Mouse (Mus musculus) megakaryocyte, embryonic 14.5 days (primary cell): ENCODE data around the gene Hoxd4. TPM values are rescaled to one million over a fixed set of nuclear protein-coding genes. Genes with fewer than 3 reads are reported as not detected.

Experiments used
- H3K27me3 ChIP-seq: replicated peaks from 2 replicates; pipeline ENCODE3; 2012; ENCODE audit warnings: inconsistent platforms
- H3K36me3 ChIP-seq: replicated peaks from 2 replicates; pipeline ENCODE3; 2012; ENCODE audit warnings: low read length, inconsistent platforms, mixed read lengths
- H3K4me1 ChIP-seq: 2 replicates; pipeline ENCODE4 v1.6.1; 2012; ENCODE audit warnings: inconsistent platforms
- H3K4me3 ChIP-seq: replicated peaks from 2 replicates; pipeline ENCODE3; 2012; ENCODE audit warnings: moderate library complexity, mild to moderate bottlenecking, inconsistent platforms
- H3K9me3 ChIP-seq: 2 replicates; pipeline ENCODE4 v1.6.1; 2012; ENCODE audit warnings: inconsistent platforms
- FLI1 ChIP-seq: IDR thresholded peaks from 2 replicates; pipeline ENCODE4 v1.6.1; 2012; ENCODE audit warnings: low read length, inconsistent platforms, mixed read lengths
- GATA1 ChIP-seq: IDR thresholded peaks from 3 replicates; pipeline ENCODE4 v1.6.1; 2012; ENCODE audit warnings: mixed read lengths, low read length, inconsistent platforms, borderline replicate concordance
- polyA plus RNA-seq: library from polyadenylated mRNA; stranded (reverse); fragments of >175 nt; gene quantifications from 2 replicates; pipeline ENCODE4 v1.2.3, GENCODE M21; 2012; ENCODE audit warnings: low replicate concordance; ENCODE audit not compliant: insufficient read depth

Gene Hoxd4
- polyA plus RNA-seq, 1 experiment: not detected

DNA sequence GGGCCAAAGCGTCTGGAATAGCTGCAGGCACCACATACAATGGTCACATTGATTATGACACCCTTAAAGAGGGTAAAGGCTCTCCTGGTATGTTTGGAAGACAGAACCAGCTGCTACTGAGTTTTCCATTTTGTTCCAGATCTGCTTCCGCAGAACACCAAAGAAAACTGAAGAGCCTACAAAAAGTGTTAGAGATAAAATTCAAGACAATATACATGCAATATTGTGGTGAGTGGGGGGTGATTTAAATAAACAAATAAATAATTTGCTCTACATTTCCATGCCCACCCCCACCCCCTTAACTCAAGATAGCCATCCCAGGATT, 27.7 kb downstream of the Hoxd4 start:
- Histone ChIP-seq H3K27me3 (peaks cover 96% of the 10 kb centered on the region), H3K4me1 (peaks cover 19% of the 10 kb centered on the region), H3K4me3 (no peak overlapping the region), H3K9me3 (peaks cover 13% of the 10 kb centered on the region), H3K36me3 (no peaks in the 10 kb centered on the region)
- TF ChIP-seq FLI1 (no peak), GATA1 (no peak)

DNA sequence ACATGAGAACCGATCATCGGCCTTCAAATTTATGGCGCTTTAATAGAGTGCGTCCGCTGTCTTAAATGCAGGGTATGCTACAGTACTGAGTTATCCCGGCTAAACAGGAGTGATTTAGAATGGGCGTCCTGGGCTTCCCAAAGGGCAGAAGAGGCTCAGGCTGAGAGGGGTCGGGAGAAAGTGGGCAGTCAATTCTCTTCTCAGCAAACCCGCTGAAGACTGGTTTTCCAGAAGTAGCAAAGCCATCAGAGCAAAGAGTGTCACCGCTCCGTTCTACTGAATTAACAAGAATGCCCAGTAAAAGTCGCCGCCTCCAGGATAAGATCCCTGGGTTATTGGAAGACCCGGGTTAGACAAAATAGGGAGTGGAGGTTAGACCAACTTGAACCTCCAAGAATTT, 28.1 kb downstream of the Hoxd4 start:
- Histone ChIP-seq H3K9me3 (peaks cover 13% of the 10 kb centered on the region), H3K27me3 (peaks cover 95% of the 10 kb centered on the region), H3K4me1 (peaks cover 19% of the 10 kb centered on the region), H3K36me3 (no peaks in the 10 kb centered on the region), H3K4me3 (no peak overlapping the region)
- TF ChIP-seq FLI1: no peak
- no peak for TF ChIP-seq GATA1

DNA sequence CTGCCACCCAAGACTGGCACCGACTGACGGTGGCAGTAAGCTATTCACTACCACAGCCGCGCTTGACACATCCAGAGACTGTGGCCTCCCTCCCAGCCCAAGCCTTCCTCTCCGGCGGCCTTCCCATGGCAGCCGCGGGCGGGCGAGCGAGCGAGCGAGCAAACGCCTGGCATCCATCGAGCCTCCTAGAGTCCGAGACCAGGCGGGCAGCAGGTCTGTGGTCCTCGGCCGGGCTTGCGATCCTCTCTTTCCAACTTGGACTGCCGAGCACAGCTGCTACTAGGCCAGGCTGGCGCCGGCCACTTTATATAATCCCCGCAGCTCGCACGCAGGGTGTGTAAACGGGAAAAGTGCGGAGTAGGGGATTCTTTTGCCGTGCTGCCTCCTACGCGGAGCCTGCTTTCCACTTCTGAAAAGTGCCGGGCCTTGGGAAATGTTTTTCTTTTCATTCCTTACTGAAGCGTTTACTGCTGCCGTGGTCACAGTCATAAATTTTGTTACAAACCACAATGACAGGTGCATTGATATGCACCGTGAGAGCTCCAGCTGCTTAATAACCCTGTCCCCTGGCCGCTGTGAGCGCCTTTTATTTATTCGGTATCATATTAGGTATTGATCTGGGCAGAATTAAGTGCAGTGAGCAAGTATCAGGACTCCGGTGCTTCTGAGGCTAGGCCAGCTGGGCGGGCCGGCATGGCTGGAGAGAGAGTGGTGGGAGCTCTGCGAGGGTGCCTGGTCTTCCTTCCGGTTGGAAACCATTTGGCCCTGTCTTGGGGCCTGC, 28.8 kb downstream of the Hoxd4 start:
- TF ChIP-seq FLI1 (no peak), GATA1 (no peak)
- Histone ChIP-seq H3K27me3 (peaks cover 95% of the 10 kb centered on the region), H3K4me1 (peaks cover 17% of the 10 kb centered on the region), H3K9me3 (peaks cover 13% of the 10 kb centered on the region), H3K4me3 (peak overlapping the region; percentile 14), H3K36me3 (no peaks in the 10 kb centered on the region)

DNA sequence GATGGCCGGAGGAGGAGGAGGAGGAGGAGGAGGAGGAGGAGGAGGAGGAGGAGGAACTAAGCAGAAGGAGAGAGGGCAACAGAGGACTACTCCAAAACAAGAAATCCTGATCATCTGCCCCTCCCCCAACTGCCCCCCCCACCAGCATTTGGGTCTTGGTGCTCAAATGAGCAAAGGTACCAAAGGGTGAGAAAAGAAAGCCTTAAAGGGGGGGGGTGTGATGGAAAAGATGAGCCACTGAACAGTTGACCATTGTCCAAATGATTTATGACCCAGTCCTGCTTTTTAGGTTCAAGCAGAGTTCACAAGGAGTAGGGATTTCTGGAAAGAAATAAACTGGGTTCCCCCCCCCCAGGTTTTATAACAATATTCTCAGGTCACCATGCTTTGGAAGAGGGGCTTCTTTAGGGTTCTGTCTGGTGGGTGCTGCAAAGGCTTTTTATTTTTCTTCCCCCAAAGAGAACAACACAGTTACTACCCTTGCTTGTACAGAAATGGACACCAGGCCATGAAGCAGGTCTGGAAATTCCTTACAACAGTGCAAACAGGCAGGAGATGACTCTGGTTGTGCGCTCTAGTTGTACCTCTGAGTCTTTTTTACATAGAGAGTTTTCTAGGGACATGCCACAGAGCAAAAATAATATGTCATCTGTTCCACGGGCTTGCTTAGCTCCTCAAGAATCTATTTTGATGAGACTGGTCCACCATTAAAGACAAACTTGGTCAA, 29.7 kb downstream of the Hoxd4 start:
- peaks cover 11% of the 10 kb centered on the region for H3K4me1 ChIP-seq
- H3K36me3 ChIP-seq: no peaks in the 10 kb centered on the region
- peaks cover 95% of the 10 kb centered on the region for H3K27me3 ChIP-seq
- H3K4me3 ChIP-seq: no peak overlapping the region
- peaks cover 13% of the 10 kb centered on the region for H3K9me3 ChIP-seq
- TF ChIP-seq FLI1 (no peak), GATA1 (no peak)

DNA sequence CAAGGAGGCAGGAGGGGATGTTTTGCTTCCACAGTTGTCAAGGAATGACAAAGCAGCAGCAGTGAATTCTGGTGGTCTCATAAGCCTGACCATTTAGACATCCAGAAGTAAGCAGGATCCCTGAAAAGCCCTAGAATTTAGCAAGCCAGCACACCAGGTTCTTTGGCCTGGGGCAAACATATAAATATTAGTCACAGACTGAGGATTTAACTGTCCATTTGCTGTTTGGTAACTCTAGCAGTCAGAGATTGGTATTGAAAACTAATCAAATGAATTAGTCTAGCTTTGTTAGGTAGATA, 30.2 kb downstream of the Hoxd4 start:
- Histone ChIP-seq H3K36me3 (no peaks in the 10 kb centered on the region), H3K9me3 (peaks cover 13% of the 10 kb centered on the region; the same call in 1 of the 2 replicates), H3K4me1 (peaks cover 15% of the 10 kb centered on the region), H3K27me3 (peaks cover 95% of the 10 kb centered on the region), H3K4me3 (no peak overlapping the region)
- TF ChIP-seq GATA1: no peak
- TF ChIP-seq FLI1: no peak

DNA sequence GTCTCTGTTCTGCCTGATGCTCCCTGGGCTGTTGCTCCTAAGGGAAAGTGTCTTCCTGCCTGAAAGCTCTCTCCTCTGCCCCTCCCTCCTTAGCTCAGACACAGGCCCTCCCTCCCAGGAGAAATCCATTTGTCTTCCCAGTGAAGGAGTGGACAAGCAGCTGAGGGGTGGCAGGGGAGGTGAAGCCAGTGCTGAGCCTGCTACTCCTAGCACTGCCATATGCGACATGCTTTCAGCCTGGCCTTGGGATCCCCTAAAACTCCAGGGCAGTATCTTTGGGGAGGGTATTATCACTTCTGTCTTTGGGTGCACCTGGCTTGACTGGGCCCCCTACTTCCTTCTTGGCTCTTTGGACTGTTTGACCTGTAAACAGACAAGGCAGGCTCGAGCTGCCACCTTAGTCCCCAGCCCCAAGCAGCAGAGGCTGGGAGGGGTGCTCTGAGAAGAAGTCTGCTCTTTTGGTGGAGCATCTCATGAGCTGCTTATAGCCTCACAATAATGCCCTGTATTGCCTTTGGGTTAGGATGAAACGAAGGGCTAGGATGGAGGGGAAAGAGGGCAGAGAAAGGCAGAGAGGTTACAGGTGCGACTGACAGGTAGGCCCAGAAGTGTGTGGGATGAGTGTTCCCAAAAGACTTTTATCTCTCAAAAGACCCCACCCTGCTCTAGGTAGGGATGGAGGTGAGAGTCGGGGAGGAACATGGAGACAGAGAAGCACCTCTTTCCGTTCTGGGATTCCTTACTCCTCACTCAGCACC, 34.0 kb downstream of the Hoxd4 start:
- no peak for TF ChIP-seq FLI1
- TF ChIP-seq GATA1: no peak
- peaks cover 20% of the 10 kb centered on the region for H3K4me1 ChIP-seq
- H3K9me3 ChIP-seq: peaks cover 16% of the 10 kb centered on the region
- H3K4me3 ChIP-seq: no peak overlapping the region
- peaks cover 95% of the 10 kb centered on the region for H3K27me3 ChIP-seq
- H3K36me3 ChIP-seq: no peaks in the 10 kb centered on the region

DNA sequence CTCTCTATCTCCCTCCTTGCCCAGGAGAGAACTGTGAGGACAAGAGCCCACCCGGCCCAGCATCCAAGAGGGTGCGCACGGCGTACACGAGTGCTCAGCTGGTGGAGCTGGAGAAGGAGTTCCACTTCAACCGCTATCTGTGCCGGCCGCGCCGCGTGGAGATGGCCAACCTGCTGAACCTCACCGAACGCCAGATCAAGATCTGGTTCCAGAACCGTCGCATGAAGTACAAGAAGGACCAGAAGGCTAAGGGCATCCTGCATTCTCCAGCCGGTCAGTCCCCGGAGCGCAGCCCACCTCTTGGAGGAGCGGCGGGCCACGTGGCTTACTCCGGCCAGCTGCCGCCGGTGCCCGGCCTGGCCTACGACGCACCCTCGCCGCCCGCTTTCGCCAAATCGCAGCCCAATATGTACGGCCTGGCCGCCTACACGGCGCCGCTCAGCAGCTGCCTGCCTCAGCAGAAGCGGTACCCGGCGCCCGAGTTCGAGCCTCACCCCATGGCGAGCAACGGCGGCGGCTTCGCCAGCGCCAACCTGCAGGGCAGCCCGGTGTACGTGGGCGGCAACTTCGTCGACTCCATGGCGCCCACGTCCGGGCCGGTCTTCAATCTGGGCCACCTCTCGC, 34.7 kb downstream of the Hoxd4 start:
- TF ChIP-seq GATA1: no peak
- no peak for TF ChIP-seq FLI1
- Histone ChIP-seq H3K4me3 (no peak overlapping the region), H3K4me1 (peaks cover 19% of the 10 kb centered on the region), H3K36me3 (no peaks in the 10 kb centered on the region), H3K9me3 (peaks cover 16% of the 10 kb centered on the region), H3K27me3 (peaks cover 96% of the 10 kb centered on the region)

DNA sequence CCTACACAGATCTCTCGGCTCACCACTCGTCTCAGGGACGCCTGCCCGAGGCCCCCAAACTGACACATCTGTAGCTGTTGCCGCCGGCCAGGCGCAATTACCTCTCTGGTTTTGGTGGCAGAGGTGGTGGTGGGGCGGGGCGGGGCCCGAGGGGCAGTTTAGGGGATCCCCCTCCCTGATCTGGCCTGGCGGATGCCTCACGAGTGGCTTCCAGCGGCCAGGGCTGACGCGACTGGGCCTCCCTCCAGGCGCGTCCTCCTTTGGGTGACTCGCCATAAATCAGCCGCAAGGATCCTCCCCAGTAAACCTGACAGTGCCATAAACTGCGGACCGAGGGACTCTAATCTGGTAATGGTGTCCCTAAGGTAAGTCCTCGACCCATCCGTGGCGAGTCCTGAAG, 35.3 kb downstream of the Hoxd4 start:
- H3K4me3 ChIP-seq: no peak overlapping the region
- TF ChIP-seq FLI1: no peak
- no peak for TF ChIP-seq GATA1
- H3K4me1 ChIP-seq: peaks cover 19% of the 10 kb centered on the region
- peaks cover 96% of the 10 kb centered on the region for H3K27me3 ChIP-seq
- no peaks in the 10 kb centered on the region for H3K36me3 ChIP-seq
- peaks cover 22% of the 10 kb centered on the region for H3K9me3 ChIP-seq

DNA sequence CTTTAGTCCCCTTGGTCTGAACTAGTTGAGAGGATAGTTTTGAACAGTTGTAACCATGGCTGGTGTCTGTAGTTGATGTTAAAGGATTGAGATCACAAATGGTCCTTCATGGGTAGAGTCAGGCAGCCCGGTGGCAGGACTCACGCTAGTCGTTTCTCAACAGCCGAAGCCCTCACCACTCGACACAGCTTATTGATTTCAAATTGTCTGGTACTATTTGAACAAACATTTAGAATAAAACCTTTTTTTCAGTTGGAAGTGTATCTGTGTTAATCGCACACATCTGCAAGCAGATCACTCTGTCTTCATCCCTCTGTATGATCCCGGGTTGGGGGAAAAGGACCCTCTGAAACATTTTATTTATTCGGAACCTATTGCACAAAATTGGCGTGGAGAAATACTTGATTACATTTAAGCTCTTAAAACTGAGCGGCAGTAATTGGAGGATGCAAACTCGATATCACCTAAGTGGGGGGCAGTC, 36.0 kb downstream of the Hoxd4 start:
- H3K4me1 ChIP-seq: peaks cover 22% of the 10 kb centered on the region
- TF ChIP-seq GATA1 (no peak), FLI1 (no peak)
- H3K9me3 ChIP-seq: peaks cover 23% of the 10 kb centered on the region
- peaks cover 97% of the 10 kb centered on the region for H3K27me3 ChIP-seq
- H3K36me3 ChIP-seq: no peaks in the 10 kb centered on the region
- H3K4me3 ChIP-seq: no peak overlapping the region
